Mouse (Mus musculus) urinary bladder, postnatal 36 days (tissue): ENCODE data around the gene Lamb3.
"Not testable (repeated sequence)": the region's sequence is repeated elsewhere in the genome, so short reads cannot be mapped to it uniquely, and the experiment has no call there.

Experiments
- DNase-seq, 2 experiments: peaks; one replicate each; pipeline ENCODE4 v3.0.0; 2022; ENCODE audit warnings: low spot score in 2 of 2, mixed read lengths in 1 of 2

Gene Lamb3

DNA sequence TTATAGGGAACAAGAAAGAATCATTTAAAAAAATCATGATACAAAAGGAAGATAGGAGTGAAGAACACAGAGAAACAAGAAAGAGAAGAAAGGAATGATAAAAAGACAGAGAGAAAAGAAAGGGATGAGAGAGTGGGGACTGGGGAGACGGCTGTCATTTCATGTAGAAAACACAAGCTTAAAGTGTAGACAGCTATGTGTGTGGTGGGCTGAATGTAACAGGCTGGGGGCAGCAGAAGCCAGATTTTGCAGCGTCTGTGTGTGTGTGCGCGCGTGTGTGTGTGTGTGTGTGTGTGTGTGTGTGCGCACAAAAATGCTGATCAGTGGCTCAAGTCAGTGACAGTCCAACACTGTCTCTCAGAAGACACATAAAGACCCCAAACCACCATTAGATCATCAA, 36.7 kb downstream of the Lamb3 start:
- DNase-seq = no peak

DNA sequence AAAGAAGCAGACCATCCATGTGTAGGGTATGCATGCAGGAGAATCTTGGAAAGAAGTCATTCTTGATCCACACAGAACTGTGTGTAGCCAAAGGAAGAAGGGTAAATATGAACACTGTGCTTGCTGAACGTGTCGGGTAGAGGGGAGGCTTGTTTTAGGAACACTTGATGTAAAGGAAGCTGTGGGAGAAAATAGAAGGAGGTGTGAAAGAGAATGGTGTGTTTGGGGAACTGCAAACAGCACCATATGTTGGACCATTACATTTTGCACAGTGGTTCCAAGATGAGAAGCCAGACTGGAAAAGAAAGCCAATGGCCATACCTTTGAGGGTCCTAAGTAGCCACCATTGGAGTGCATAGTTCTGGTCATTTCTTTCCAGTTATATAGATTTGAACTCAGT, 42.5 kb downstream of the Lamb3 start:
- no peak for DNase-seq

DNA sequence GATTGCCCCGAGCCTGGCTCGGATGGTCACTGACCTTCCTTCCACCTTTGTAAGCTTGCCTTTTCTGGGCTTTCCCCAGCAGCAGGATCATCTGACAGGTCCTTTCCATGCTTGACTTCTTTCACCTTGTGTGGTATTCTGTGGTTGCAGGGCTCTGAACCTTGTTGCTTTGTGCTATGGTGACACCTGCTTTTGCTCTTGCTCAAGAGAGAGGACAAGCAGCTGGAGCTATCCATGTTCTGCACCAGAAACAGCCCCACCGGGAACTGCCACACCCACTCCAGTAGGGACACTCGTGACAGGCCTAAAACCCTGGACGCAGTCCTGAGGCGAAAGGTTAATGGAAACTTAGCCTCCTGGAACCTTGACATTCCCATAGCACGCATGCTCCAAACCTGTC, 43.9 kb downstream of the Lamb3 start:
- DNase-seq = no peak

DNA sequence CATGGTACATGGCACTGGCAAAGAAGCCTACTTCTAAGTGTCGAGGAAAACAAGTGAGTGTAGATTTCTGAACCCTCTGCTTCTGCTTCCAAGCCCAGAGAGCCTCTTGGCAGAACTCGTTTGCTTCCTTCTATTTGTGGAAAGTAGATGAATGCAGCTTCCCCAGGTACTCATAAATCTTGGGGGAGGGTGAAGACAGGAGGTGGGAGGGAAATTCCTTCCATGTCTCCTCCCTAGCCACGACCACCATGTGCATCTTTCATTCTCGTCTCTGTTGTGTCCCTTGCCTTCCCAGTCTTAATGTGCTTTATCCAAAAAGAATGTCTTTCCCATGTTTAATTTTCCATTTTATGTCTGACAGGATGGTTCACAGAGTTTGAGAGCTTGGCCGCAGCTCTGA, 45.1 kb downstream of the Lamb3 start:
- DNase-seq = no peak

DNA sequence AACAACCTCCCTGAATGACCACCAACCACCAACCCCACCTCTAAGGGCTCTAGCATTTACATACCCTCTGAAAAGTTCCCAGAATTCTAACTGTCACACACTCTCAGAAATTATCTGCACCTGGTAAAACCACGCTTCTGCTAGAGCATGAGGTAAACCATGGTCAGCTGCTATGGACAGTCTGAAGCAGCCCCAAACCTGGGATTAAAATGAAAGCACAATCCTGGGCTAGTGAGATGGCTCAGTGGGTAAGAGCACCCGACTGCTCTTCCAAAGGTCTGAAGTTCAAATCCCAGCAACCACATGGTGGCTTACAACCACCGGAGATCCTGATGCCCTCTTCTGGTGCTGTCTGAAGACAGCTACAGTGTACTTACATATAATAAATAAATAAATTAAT, 46.4 kb downstream of the Lamb3 start:
- DNase-seq = not testable (repeated sequence)

DNA sequence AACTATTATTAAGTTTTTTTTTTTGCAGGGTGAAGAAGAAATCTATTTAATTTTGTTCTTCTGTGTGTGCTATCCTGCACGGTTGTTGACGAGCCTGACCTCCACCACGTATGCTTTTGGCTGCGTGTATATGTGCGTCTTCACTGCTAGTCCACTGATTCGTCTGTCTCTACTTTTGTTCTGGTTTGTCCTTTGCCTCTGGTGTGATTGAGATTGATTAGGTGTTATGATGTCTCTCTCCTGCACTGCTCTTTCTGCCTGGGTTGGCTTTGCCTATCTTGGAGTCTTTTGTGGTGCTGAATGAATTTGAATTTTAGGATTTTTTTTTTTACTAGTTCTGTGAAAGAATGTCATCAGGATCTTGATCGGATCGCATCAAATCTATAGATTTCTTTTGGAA, 47.5 kb downstream of the Lamb3 start:
- no peak for DNase-seq

DNA sequence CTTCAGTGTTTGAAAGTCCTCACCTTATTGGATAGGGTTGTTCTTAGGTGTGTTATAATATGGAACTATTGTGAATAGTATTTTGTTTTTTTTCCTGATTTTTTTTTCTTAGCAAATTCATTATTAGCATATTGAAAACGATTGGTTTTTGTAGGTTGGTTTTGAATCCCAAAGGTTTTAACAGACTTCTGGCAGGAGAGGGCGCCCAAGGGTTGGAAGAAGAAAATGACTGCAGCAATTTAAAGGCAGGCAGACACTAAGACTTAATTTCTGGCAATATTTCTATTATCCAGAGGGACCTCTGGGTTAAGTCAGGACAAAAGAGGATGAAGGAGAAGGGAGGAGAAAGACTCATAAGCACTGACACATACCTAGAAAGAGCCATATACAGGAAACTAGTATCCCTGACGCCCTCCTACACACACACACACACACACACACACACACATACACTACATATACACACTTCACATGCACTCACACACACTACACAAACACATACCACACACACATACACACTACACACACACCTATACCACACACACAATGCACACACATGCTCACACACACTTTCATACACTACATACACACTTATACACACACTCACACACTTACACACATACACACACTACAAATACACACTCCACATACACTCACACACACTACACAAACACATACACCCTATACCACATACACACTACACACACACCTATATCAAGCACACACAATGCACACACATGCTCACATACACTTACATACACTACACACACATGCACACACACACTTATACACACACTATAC, 48.2 kb downstream of the Lamb3 start:
- peak; percentile 71 to 78 for DNase-seq

DNA sequence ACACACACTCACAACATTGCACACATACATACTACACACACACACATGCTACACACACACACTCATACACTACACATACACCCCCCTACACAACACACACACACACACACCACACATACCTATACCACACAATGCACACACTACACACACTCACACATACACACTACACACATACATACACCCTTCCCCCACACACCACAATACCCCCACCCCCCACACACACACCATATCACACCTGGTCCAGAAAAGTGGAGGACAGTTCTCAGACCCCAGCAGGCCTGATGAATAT, 48.7 kb downstream of the Lamb3 start:
- no peak for DNase-seq

DNA sequence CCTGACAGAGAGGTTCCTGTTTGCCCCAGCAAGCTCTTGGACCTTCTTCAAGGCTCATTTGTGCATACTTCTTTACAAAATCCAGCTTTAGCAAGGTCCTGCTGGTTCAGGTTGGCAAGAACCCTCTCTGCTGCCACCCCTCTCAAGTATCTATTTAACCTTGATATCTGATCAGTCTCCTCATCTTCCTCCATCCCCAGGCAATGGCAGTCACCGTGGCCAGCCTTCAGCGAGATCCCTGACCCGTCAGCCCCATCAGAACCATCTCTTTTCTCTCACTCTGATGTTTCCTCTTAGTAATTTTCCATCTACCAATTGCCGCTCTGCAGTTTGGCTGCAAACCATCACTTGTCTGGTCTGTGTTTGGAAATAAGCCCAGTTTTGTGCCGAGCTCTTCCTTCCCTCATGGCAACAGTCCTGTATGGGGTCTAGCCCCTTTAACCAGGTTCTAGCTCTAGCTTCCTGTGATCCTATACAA, 49.2 kb downstream of the Lamb3 start:
- DNase-seq = no peak

DNA sequence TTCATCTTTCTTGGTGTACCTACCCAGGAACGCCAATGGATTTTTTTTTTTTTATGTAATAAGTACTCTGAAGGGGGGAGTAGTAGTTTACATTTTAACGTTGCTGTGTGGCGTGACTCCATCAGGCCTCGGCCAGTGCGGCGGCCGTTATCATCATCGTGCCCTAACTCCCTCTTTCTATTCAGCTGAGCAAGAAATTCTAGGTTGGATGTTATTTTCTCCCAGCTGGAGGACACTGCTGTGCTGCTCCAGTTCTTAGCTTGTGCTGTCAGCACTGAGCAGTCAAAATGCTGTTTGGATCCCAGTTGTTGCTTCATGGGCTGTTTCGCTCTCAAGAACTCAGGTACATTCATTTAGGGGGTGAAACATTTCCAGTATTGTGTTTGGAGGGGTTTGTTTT, 52.1 kb downstream of the Lamb3 start:
- no peak for DNase-seq

DNA sequence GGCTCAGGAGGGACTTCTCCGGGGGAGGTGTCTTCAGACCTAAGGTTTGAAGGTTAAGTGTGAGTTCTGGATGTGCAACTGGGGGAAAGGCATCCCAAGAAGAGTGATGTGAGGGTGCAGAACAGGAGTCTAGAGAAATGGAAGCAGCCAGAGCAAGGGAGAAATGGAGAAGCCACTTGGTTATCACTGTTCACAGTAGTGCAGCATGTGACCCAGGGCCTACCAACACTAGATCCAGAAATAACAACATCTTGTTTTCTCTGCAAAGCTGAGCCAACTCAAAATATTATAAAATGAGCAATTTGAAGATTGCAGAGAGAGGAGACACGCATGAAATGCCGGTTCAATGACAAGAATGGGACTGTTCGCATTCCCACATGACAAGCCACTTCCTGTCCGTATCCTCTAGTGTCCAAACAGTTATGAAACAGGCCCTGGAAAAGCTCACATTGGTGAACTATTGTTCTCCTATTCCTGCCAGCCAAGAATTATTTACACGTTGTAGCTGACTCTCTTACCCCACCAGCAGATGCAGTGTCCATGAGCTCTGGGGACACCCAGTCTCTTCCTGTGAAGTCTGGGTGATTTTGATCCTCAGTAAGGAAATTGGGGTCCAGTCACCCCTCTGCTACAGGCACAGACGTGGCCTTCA, 54.5 kb downstream of the Lamb3 start:
- no peak for DNase-seq

DNA sequence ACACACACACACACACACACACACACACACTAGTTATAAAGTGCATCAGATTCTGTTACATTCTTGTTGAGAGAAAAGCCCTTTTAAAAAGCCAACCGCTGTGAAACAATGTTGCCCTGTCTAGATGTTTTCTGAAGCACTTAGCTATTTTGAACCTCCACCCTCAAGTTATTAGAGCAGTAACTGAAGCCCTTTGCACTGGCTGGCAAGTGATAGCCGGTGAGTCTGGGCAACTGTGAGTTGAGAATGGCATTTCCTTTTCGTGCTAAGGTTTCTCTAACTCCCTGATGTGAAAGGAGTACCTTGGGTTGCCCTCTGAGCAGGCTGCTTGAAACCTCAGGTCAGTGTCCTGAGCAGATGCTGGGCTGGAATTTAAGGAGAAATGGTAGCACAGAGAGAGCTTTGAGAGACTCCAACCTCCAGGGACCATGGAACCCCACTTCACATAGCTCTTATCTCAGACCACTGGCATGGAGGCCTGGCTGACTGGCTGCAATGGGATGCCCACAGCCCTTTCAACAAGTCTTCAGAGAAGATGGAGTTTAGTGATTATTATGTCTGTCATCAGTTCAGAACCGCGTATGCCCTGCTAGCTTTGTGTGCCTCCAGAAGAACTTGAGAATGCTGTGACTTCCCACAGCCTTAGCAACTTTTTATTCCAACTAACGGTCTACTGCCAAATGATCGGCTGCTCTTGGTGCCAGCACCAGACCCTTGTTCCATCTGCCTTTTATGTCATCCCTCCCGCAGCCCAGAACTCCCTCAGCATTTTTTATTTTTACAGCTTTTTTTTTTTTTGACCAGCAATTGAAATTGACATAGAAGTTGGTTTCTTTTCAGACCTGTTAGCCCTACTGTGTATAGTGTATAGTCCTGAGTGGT, 55.8 kb downstream of the Lamb3 start:
- no peak for DNase-seq

DNA sequence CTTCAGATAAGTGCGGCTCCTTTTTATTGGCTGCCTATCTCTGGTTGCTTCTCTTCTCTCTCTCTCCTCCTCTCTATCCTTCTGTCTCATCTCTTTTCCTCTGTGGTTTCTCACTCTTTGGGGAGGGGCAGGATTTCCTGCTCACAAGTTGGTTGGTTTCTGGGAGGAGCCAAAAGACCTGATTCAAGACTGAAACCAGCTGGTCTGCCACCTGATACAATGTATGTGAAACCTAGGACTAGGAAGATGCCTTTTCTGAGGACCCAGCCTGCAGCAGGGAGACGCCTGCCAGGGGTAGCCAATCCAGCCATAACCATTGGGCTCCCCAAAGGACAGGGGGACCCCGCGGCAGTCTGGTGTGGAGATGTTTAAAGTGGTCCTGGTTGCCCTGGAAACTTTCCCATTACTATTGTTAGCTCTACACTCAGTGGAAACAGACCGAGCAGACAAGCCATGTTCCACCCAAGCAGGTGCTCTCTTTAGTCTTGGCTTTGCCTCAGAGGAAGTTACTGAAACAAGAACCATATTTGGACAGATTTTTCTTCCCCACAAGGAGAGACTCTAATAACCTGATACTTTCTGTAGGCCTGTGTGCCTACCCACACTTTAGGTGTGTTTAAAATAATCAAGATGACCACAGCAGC, 56.6 kb downstream of the Lamb3 start, which contains the start of gene Hsd11b1:
TSS of gene Hsd11b1 (minus strand) at position 121 of the 644 bp plus-strand sequence.
- DNase-seq = no peak

DNA sequence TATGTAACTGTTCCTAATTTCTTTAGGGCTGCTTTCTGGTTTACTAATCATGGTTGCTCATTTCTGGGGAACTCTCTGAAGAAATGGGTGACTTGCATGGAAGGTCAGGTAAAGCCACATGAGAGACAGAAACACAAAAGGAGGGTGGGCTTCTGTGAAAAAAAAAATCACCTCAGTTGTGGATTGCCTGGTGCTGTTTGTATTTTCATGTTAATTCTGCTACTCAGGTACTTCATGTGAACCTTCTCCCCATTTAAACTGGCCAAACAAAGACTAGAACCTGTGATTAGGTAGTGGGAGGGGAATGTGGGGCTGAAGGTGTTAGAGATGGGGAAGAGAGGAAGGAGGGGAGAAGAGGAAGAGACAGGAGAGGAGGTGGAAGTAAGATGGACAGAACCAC, 58.2 kb downstream of the Lamb3 start:
- no peak for DNase-seq

DNA sequence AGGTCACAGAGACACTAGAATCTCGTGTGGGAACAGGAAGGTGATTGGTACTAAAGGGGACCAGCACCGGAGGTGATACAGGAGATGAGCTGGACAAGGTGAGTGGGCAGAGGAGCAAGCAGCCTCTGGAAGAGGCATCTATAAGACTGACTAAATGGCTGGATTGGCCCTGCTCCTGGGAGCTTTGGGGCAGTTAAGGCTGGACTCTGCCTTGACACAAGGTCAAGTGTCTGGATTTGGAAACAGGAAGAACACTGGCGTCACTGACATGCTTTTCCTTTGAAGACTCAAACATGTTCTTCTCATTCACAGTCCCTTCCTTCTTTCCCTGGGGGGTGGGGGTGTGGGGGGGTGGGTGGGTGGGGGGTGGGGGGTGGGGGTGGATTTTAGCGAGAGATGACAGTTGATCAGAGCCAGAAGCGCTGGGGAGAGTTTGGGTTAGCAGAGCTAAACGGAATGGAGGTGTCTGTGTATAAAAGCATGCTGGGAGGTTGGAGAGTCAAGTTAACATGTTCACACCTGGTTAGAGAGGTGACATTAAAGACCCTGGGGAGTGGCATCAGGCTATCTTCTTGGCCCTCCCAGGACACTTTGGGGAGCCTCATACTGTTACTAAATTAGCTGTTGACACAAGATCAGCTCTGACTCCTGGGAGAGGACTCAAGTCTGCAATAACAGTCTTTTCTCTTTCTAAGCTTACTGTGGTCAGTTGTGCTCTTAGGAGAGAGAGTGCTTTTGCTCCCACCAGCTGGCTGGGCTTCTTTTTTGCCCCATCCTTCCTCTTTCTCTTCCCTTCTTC, 63.7 kb downstream of the Lamb3 start:
- no peak for DNase-seq

DNA sequence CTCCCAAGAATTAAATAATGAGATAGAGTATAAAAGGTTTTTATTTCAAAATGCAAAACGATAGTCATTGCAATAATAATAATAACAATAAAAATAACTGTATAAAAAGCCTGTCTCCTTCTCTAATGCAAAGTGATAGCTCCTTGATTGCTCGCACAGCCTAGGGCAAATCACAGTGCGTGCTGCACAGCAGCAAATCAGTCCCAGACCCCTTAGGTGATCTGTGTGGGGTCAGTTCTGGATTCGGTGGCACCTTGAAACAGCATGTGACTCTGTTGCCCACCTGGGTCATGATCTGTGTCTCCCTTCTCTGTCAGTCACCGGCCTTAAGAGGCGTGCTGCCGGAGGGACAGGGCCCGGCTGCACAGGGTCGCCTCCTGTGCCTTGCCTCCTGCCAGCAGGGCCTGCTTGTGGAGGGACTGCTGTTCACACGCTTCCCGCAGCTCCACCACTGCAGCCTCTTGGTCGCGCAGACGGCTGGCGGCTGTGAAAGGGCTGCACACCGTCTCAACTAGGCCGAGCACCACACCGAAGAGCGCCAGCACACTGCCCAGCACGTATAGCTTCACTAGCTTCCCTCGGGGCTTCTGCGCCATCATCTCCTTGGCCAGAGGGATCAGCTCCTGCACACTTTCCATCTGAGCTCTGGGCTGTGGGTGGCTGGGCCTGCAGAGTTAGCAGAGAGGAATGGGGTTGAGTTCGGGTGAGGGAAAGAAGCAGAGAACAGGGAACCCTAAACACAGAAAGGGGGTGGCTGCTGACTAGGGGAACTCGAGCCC, 64.8 kb downstream of the Lamb3 start:
- DNase-seq = no peak

DNA sequence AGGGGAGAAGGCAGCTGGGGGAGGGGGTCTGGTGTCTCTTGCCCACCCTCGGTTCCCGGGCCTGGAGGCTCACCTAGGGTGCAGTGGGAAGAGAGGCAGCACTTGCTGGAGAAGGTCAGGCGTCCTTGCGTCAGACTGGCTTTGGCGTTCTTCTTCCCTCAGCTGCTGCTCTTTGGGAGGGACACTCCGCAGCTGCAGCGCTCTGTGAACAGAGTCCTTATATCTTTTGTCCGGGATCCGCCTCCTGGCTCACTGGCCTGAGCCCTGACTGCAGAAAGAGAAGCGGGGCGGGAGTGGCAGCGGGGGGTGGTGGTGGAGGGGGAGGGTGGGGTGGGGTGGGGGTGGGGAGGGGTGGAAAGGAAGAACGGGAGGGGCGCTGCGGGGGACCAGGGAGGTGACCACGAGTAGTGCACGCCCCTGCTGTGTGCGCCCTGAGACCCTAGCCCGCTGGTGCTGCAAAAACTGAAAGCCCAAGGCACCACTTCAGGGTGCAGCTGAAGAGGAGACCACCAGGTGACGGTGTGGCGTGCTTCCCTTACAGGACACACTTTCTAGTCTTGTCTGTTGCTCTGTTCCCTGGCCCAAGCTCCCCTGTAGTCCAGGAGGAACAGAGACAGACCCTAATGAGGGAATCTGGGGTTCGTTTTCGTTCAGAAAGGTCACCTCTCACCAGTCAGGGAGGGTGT, 65.6 kb downstream of the Lamb3 start, which contains the start of gene G0s2:
TSS of gene G0s2 (minus strand) at position 302 of the 686 bp plus-strand sequence.
- peak; percentile 59 to 79 for DNase-seq

DNA sequence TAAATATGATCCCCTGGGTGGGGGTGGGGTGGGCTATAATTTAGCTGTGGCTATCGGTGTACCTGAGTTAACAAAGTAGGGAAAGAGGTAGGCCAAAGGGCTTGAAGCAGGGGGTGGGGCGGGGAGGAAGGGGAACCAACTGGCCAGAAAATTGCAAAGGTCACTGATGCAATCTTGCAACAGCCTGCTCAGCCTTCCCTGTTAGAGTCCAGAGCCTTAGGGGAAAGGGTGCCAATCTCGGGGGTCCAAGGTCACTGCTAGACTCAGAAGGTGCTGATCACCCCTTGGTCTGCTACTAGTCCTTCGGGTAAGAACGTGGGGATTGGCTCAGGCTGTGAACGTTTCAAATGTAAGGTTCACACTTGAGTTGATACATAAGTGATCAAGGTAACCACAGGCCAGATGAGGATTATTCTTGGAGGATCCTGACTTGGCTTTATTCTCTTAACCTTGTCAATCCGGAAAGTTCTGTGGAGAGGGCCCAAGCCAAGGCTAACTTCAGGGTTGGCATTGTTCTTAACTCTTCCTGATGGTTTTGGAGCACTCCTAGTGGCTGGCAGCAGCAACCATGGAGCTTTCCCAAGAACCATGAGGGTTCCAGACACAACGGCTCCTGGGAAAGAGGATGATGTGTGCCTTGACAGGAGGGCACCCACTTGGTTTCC, 67.0 kb downstream of the Lamb3 start:
- DNase-seq = no peak

DNA sequence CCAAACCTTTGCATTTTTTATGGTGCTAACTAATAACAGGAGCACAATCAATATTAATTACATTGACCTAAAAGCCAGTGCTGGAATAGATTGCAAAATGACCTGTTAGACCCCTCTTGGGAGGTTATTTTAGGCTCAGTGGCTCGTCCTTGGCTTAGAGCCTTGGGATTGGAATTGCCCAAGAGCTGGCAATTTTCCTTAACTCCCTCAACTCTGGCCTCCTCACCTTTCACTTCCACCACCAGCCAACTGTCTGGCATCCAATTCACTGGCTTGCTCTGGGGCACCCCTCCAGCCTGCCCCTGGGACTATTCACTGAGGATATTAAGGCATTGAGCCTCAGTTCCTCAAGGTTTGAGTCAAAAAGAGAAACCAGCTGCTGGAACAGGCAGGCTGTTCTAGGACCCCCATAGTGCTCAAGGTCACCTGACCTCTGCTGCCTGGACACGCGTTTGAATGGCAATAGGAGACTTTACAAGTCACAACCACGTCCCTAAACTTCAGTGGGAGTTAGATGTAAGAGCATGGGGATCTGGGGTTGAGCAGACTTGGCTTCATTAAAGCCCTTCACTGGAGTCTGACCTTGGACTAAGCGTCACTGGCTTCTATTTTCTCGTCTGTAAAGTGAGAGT, 71.0 kb downstream of the Lamb3 start:
- DNase-seq = peak in 1 of 2 experiments; percentile 55
